Mouse (Mus musculus) heart, embryonic 12.5 days (tissue): ENCODE measurements around the gene Dpp8. TPM values are rescaled to one million over a fixed set of nuclear protein-coding genes. Genes with fewer than 3 reads are reported as not detected.
A peak's percentile ranks its signal among the peaks of the same experiment; 100 is the strongest.

ENCODE experiments used
- ATAC-seq: fragments of 200-750 bp; cut with Nextera tagmentation; 2 replicates; pipeline ENCODE4 v1.8.0; 2017; ENCODE audit warnings: moderate TSS enrichment, moderate library complexity; ENCODE audit not compliant: insufficient number of reproducible peaks, low FRiP score
- H3K27ac ChIP-seq: fragments of 300-500 bp; sonication (generic); 2 replicates; pipeline ENCODE4 v1.5.1; 2016; ENCODE audit warnings: mild to moderate bottlenecking, moderate library complexity; ENCODE audit not compliant: poor library complexity, severe bottlenecking
- H3K27me3 ChIP-seq: fragments of 300-500 bp; sonication (generic); replicated peaks from 2 replicates; pipeline ENCODE4 v1.6.1; 2016; ENCODE audit warnings: mild to moderate bottlenecking, moderate library complexity
- H3K36me3 ChIP-seq: fragments of 300-500 bp; sonication (generic); 2 replicates; pipeline ENCODE4 v1.6.1; 2016; ENCODE audit warnings: mild to moderate bottlenecking, moderate library complexity
- H3K4me1 ChIP-seq: fragments of 300-500 bp; sonication (generic); replicated peaks from 2 replicates; pipeline ENCODE4 v1.6.1; 2016; ENCODE audit warnings: mild to moderate bottlenecking
- H3K4me2 ChIP-seq: fragments of 300-500 bp; sonication (generic); 2 replicates; pipeline ENCODE4 v1.6.1; 2016; ENCODE audit warnings: mild to moderate bottlenecking, moderate library complexity
- H3K4me3 ChIP-seq: fragments of 300-500 bp; sonication (generic); 2 replicates; pipeline ENCODE4 v1.5.1; 2016; ENCODE audit warnings: mild to moderate bottlenecking
- H3K9ac ChIP-seq: fragments of 300-500 bp; sonication (generic); 2 replicates; pipeline ENCODE4 v1.6.1; 2016; ENCODE audit warnings: mild to moderate bottlenecking, moderate library complexity
- H3K9me3 ChIP-seq: fragments of 300-500 bp; sonication (generic); replicated peaks from 2 replicates; pipeline ENCODE4 v1.6.1; 2016; ENCODE audit warnings: mild to moderate bottlenecking, moderate library complexity
- WGBS: fragments of 180-500 bp; shearing (Covaris S2); methylation state at CpG from one replicate; pipeline ENCODE4 v1.1.7; 2016; 5-methylcytosine and 5-hydroxymethylcytosine counted together
- polyA plus RNA-seq: library from polyadenylated mRNA; unstranded; fragments of >200 nt; fragmentation: Nextera tagmentation; extraction: Ambion mirVana; gene quantifications from 2 replicates; pipeline ENCODE4 v1.2.1, GENCODE M21; 2016

The Dpp8 gene
- polyA plus RNA-seq, 1 experiment from 2014 or later: 42.6 TPM

GRCm38 (mm10) chr9:65111698-65112097 lies 79.5 kb downstream of the Dpp8 start:
- 0 out of 2 replicates have a peak, but pooled peaks cover 3% of the 10 kb centered on the region for H3K36me3 ChIP-seq
- peaks cover 24% of the 10 kb centered on the region for H3K4me1 ChIP-seq
- no peak overlapping the region for H3K4me3 ChIP-seq
- H3K9ac ChIP-seq: no peak overlapping the region
- H3K27ac ChIP-seq: no peak overlapping the region
- H3K9me3 ChIP-seq: no peaks in the 10 kb centered on the region
- 83% methylated on average over 5 of the region's 5 CpGs for WGBS
- no peak for ATAC-seq
- no peak overlapping the region for H3K4me2 ChIP-seq
- 0 out of 2 replicates have a peak, but pooled peaks cover 5% of the 10 kb centered on the region for H3K27me3 ChIP-seq

GRCm38 (mm10) chr9:65113694-65114093 lies 81.5 kb downstream of the Dpp8 start:
- Histone ChIP-seq H3K4me3 (no peak overlapping the region), H3K9me3 (no peaks in the 10 kb centered on the region), H3K36me3 (peaks cover 10% of the 10 kb centered on the region; the same call in 1 of the 2 replicates), H3K27ac (no peak overlapping the region), H3K4me2 (no peak overlapping the region), H3K4me1 (peaks cover 24% of the 10 kb centered on the region), H3K27me3 (0 out of 2 replicates have a peak, but pooled peaks cover 5% of the 10 kb centered on the region), H3K9ac (no peak overlapping the region)
- 79% methylated on average over 2 of the region's 2 CpGs for WGBS
- no peak for ATAC-seq

- Histone ChIP-seq H3K36me3 (peaks cover 13% of the 10 kb centered on the region; the same call in 1 of the 2 replicates), H3K4me2 (no peak overlapping the region), H3K9ac (peak overlapping the region; percentile 43; the same call in 1 of the 2 replicates), H3K4me3 (no peak overlapping the region), H3K4me1 (peaks cover 11% of the 10 kb centered on the region), H3K27me3 (no peaks in the 10 kb centered on the region), H3K27ac (peak overlapping the region; percentile 22; the same call in 1 of the 2 replicates), H3K9me3 (no peaks in the 10 kb centered on the region)
- no peak for ATAC-seq
- 42% methylated on average over 2 of the region's 2 CpGs for WGBS
These were observed 83.7 kb downstream of the Dpp8 start for GRCm38 (mm10) chr9:65115891-65116290.

GRCm38 (mm10) chr9:65117516-65117915 lies 85.3 kb downstream of the Dpp8 start:
- no peak overlapping the region for H3K4me2 ChIP-seq
- H3K27ac ChIP-seq: no peak overlapping the region
- H3K27me3 ChIP-seq: peaks cover 13% of the 10 kb centered on the region
- 71% methylated on average over 2 of the region's 2 CpGs for WGBS
- no peak overlapping the region for H3K4me3 ChIP-seq
- ATAC-seq: no peak
- no peak overlapping the region for H3K9ac ChIP-seq
- H3K9me3 ChIP-seq: no peaks in the 10 kb centered on the region
- peaks cover 11% of the 10 kb centered on the region for H3K4me1 ChIP-seq
- H3K36me3 ChIP-seq: peaks cover 13% of the 10 kb centered on the region; the same call in 1 of the 2 replicates

- H3K27me3 ChIP-seq: peaks cover 42% of the 10 kb centered on the region
These were observed 88.7 kb downstream of the Dpp8 start for GRCm38 (mm10) chr9:65120935-65121334.

GRCm38 (mm10) chr9:65122545-65122944 lies 90.3 kb downstream of the Dpp8 start:
- Histone ChIP-seq H3K36me3 (peaks cover 16% of the 10 kb centered on the region; the same call in 1 of the 2 replicates), H3K9ac (no peak overlapping the region), H3K4me1 (peaks cover 4% of the 10 kb centered on the region), H3K27me3 (peaks cover 42% of the 10 kb centered on the region), H3K4me3 (0 out of 2 replicates have a peak overlapping the region, but pooled peaks have one; percentile 13), H3K27ac (no peak overlapping the region), H3K4me2 (peak overlapping the region; percentile 49), H3K9me3 (no peaks in the 10 kb centered on the region)
- no peak for ATAC-seq
- WGBS: 8% methylated on average over 18 of the region's 18 CpGs

More at GRCm38 (mm10) chr9:65120935-65121334, 88.7 kb downstream of the Dpp8 start:
- no peak for ATAC-seq
- Histone ChIP-seq H3K27ac (no peak overlapping the region), H3K36me3 (peaks cover 17% of the 10 kb centered on the region; the same call in 1 of the 2 replicates), H3K4me1 (peaks cover 11% of the 10 kb centered on the region), H3K4me3 (no peak overlapping the region), H3K9ac (no peak overlapping the region), H3K4me2 (no peak overlapping the region), H3K9me3 (no peaks in the 10 kb centered on the region)
- 2% methylated on average over 3 of the region's 3 CpGs for WGBS

- peak overlapping the region; percentile 52 for H3K4me3 ChIP-seq
- H3K4me1 ChIP-seq: peaks cover 11% of the 10 kb centered on the region
- 0 out of 2 replicates have a peak, but pooled peaks cover 11% of the 10 kb centered on the region for H3K36me3 ChIP-seq
- H3K4me2 ChIP-seq: peak overlapping the region; percentile 92
- no peak overlapping the region for H3K27ac ChIP-seq
- peaks cover 48% of the 10 kb centered on the region for H3K27me3 ChIP-seq
- peak; percentile 33; the same call in 1 of the 2 replicates for ATAC-seq
- no peaks in the 10 kb centered on the region for H3K9me3 ChIP-seq
- 3% methylated on average over 46 of the region's 48 CpGs for WGBS
- peak overlapping the region; percentile 66 for H3K9ac ChIP-seq
These were observed 91.4 kb downstream of the Dpp8 start for GRCm38 (mm10) chr9:65123552-65124168.

- H3K9me3 ChIP-seq: no peaks in the 10 kb centered on the region
- H3K27me3 ChIP-seq: peaks cover 27% of the 10 kb centered on the region
- peak; percentile 54; the same call in 1 of the 2 replicates for ATAC-seq
- 0 out of 2 replicates have a peak, but pooled peaks cover 7% of the 10 kb centered on the region for H3K36me3 ChIP-seq
- H3K9ac ChIP-seq: peak overlapping the region; percentile 53
- H3K4me3 ChIP-seq: peak overlapping the region; percentile 37
- H3K4me1 ChIP-seq: peaks cover 13% of the 10 kb centered on the region
- H3K27ac ChIP-seq: no peak overlapping the region
- WGBS: 8% methylated on average over 25 of the region's 25 CpGs
- H3K4me2 ChIP-seq: peak overlapping the region; percentile 70
These were observed 96.1 kb downstream of the Dpp8 start for GRCm38 (mm10) chr9:65128123-65128815.

GRCm38 (mm10) chr9:65131717-65132116 lies 99.5 kb downstream of the Dpp8 start:
- peaks cover 26% of the 10 kb centered on the region for H3K27me3 ChIP-seq
- H3K36me3 ChIP-seq: peaks cover 5% of the 10 kb centered on the region; the same call in 1 of the 2 replicates
- H3K4me3 ChIP-seq: no peak overlapping the region
- no peak for ATAC-seq
- no peak overlapping the region for H3K27ac ChIP-seq
- H3K4me1 ChIP-seq: peaks cover 9% of the 10 kb centered on the region
- H3K9me3 ChIP-seq: no peaks in the 10 kb centered on the region
- H3K4me2 ChIP-seq: no peak overlapping the region
- WGBS: 74% methylated on average over 5 of the region's 5 CpGs
- H3K9ac ChIP-seq: 0 out of 2 replicates have a peak overlapping the region, but pooled peaks have one; percentile 3
